Mouse (Mus musculus): ENCODE results near the gene Acy3. TPM values are rescaled to one million over a fixed set of nuclear protein-coding genes. Genes with fewer than 3 reads are reported as not detected.
A peak's percentile ranks its signal among the peaks of the same experiment; 100 is the strongest.
"Not testable (repeated sequence)": the region's sequence is repeated elsewhere in the genome, so short reads cannot be mapped to it uniquely, and the experiment has no call there.

The Acy3 gene
- polyA plus RNA-seq, 1 experiment = 14.9 TPM

GRCm38 (mm10) chr19:3967258-3967657 lies 19.1 kb upstream of the Acy3 start:
- no peaks in the 10 kb centered on the region for H3K27me3 ChIP-seq (ENCODE audit: control insufficient read depth, insufficient read depth, low read length)
- TF ChIP-seq CTCF (IDR thresholded peaks at IDR 0.05; ENCODE audit: borderline replicate concordance, control insufficient read depth, extremely low read depth, insufficient read depth, low read length, poor library complexity) = no peak
- TF ChIP-seq POLR2A (IDR thresholded peaks at IDR 0.05; ENCODE audit: control insufficient read depth, extremely low read depth, insufficient read depth, low read length, poor library complexity) = no peak
- H3K27ac ChIP-seq (ENCODE audit: control insufficient read depth, insufficient read depth, low read length) = no peak overlapping the region
- H3K4me3 ChIP-seq (ENCODE audit: control insufficient read depth, insufficient read depth, low read length) = no peak overlapping the region
- no peaks in the 10 kb centered on the region for H3K36me3 ChIP-seq (ENCODE audit: control insufficient read depth, insufficient read depth, low read length)
- 77% methylated on average over 3 of the region's 3 CpGs for WGBS
- no peaks in the 10 kb centered on the region for H3K4me1 ChIP-seq (replicated peaks; ENCODE audit: control insufficient read depth, insufficient read depth, low read length)
- DNase-seq = no peak

DNA sequence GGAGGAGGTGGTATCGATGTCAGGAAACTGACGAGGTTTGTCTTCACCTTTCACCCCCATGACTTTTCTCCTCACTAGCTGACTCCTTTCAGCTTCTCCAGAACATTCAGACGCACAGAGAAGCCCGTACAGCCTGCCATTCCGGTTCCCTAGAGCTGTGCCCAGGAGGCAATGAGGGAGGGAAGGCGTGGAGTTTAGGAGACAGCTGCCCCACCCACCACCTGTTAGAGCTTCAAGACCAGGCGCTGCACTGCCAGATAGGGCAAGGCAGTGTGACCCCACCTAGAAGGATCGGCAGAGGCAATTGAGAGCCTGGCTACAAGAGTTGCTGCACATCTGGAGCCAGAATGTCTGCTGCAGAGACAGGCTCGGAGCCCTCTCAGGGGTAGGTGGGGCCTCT lies 14.1 kb upstream of the Acy3 start, which contains the start of gene Aldh3b2:
TSS of gene Aldh3b2 (plus strand) at position 100 of the 400 bp plus-strand sequence.
- Histone ChIP-seq H3K27me3 (ENCODE audit: control insufficient read depth, insufficient read depth, low read length) (no peaks in the 10 kb centered on the region), H3K4me1 (replicated peaks; ENCODE audit: control insufficient read depth, insufficient read depth, low read length) (no peaks in the 10 kb centered on the region), H3K27ac (ENCODE audit: control insufficient read depth, insufficient read depth, low read length) (no peak within 1 kb of the TSS), H3K36me3 (ENCODE audit: control insufficient read depth, insufficient read depth, low read length) (no peaks in the 10 kb centered on the region), H3K4me3 (ENCODE audit: control insufficient read depth, insufficient read depth, low read length) (no peak within 1 kb of the TSS)
- TF ChIP-seq CTCF (IDR thresholded peaks at IDR 0.05; ENCODE audit: borderline replicate concordance, control insufficient read depth, extremely low read depth, insufficient read depth, low read length, poor library complexity) (no peak), POLR2A (IDR thresholded peaks at IDR 0.05; ENCODE audit: control insufficient read depth, extremely low read depth, insufficient read depth, low read length, poor library complexity) (no peak)
- DNase-seq = no peak
- 79% methylated on average over 9 of the region's 9 CpGs for WGBS

DNA sequence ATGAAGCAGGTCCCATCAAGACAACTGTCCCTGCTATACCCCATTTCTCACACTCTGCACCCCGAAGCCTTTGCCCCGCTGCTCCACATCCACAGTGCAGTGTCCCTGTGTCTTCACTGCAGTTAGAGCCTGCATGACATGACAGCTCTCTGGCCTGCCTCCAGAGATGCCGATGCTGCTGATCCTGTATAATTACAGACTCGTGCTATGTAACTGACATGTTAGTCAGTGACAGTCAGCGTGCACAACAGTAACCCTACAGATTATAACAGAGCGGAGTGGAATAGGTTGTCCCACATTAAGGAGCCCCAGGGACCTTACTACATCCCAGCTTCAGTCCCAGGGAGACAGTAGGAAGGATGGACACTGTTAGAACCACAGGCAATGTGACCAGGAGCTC lies 11.8 kb upstream of the Acy3 start:
- H3K27me3 ChIP-seq (ENCODE audit: control insufficient read depth, insufficient read depth, low read length); DNase-seq; H3K36me3 ChIP-seq (ENCODE audit: control insufficient read depth, insufficient read depth, low read length); H3K4me1 ChIP-seq (replicated peaks; ENCODE audit: control insufficient read depth, insufficient read depth, low read length); H3K27ac ChIP-seq (ENCODE audit: control insufficient read depth, insufficient read depth, low read length); H3K4me3 ChIP-seq (ENCODE audit: control insufficient read depth, insufficient read depth, low read length): not testable (repeated sequence)
- WGBS = 97% methylated on average over 6 of the region's 6 CpGs

DNA sequence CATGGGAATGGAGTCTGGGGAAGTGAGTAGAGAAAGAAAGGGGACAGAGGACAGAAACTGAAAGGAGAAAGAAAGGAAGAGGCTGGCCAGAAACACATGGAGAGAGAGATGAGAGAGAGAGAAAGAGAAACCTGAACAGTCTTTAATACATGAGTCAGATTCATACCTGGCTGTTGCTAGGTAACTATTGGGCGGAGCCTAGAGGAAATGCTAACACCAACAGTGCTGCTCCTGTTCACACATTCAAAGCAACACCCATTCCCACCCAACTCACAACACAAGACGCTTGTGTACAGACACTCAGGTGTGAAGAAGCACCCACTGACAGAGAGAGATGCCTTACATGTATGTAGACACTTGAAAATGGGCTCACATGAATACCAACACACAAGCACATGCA lies 10.5 kb upstream of the Acy3 start:
- H3K27ac ChIP-seq (ENCODE audit: control insufficient read depth, insufficient read depth, low read length) = no peak overlapping the region
- H3K4me1 ChIP-seq (replicated peaks; ENCODE audit: control insufficient read depth, insufficient read depth, low read length) = no peaks in the 10 kb centered on the region
- no peak overlapping the region for H3K4me3 ChIP-seq (ENCODE audit: control insufficient read depth, insufficient read depth, low read length)
- no peak for DNase-seq
- no peaks in the 10 kb centered on the region for H3K36me3 ChIP-seq (ENCODE audit: control insufficient read depth, insufficient read depth, low read length)
- TF ChIP-seq CTCF (IDR thresholded peaks at IDR 0.05; ENCODE audit: borderline replicate concordance, control insufficient read depth, extremely low read depth, insufficient read depth, low read length, poor library complexity) (no peak), POLR2A (IDR thresholded peaks at IDR 0.05; ENCODE audit: control insufficient read depth, extremely low read depth, insufficient read depth, low read length, poor library complexity) (no peak)
- WGBS = 93% methylated on average over 2 of the region's 2 CpGs
- H3K27me3 ChIP-seq (ENCODE audit: control insufficient read depth, insufficient read depth, low read length) = no peaks in the 10 kb centered on the region

DNA sequence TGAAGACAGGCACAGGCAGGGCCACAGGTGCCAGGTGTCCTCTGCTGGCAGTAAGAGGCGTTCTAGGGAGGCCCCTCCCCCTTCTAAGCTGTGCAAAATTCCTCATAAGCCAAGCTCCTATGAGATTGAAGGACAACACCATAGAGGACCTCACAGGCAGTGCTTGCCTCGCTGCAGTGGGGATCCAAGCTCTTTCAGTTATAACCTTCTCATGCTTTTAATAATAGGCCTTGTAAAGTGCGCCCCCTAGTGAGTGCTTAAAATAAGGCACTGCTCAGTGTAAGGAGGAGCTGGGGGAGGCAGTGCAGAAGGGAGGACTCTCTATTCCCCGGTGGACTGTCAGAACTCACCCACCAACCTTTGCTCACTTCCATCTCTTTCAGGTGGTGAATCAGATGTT lies 6.1 kb upstream of the Acy3 start:
- WGBS = 13% methylated on average over 4 of the region's 4 CpGs
- no peaks in the 10 kb centered on the region for H3K27me3 ChIP-seq (ENCODE audit: control insufficient read depth, insufficient read depth, low read length)

GRCm38 (mm10) chr19:3980917-3981316 lies 5.5 kb upstream of the Acy3 start:
- no peaks in the 10 kb centered on the region for H3K36me3 ChIP-seq (ENCODE audit: control insufficient read depth, insufficient read depth, low read length)
- no peak overlapping the region for H3K27ac ChIP-seq (ENCODE audit: control insufficient read depth, insufficient read depth, low read length)
- WGBS = 87% methylated on average over 9 of the region's 9 CpGs
- peaks cover 11% of the 10 kb centered on the region for H3K4me1 ChIP-seq (replicated peaks; ENCODE audit: control insufficient read depth, insufficient read depth, low read length)
- DNase-seq = no peak
- no peaks in the 10 kb centered on the region for H3K27me3 ChIP-seq (ENCODE audit: control insufficient read depth, insufficient read depth, low read length)
- TF ChIP-seq CTCF (IDR thresholded peaks at IDR 0.05; ENCODE audit: borderline replicate concordance, control insufficient read depth, extremely low read depth, insufficient read depth, low read length, poor library complexity) (no peak), POLR2A (IDR thresholded peaks at IDR 0.05; ENCODE audit: control insufficient read depth, extremely low read depth, insufficient read depth, low read length, poor library complexity) (no peak)
- H3K4me3 ChIP-seq (ENCODE audit: control insufficient read depth, insufficient read depth, low read length) = no peak overlapping the region

More for the DNA sequence above, 6.1 kb upstream of the Acy3 start:
- Histone ChIP-seq H3K4me1 (replicated peaks; ENCODE audit: control insufficient read depth, insufficient read depth, low read length) (peaks cover 8% of the 10 kb centered on the region), H3K27ac (ENCODE audit: control insufficient read depth, insufficient read depth, low read length) (no peak overlapping the region), H3K36me3 (ENCODE audit: control insufficient read depth, insufficient read depth, low read length) (no peaks in the 10 kb centered on the region), H3K4me3 (ENCODE audit: control insufficient read depth, insufficient read depth, low read length) (no peak overlapping the region)
- TF ChIP-seq CTCF (IDR thresholded peaks at IDR 0.05; ENCODE audit: borderline replicate concordance, control insufficient read depth, extremely low read depth, insufficient read depth, low read length, poor library complexity) (no peak), POLR2A (IDR thresholded peaks at IDR 0.05; ENCODE audit: control insufficient read depth, extremely low read depth, insufficient read depth, low read length, poor library complexity) (no peak)
- DNase-seq = peak; percentile 84

GRCm38 (mm10) chr19:3983527-3984200 lies 2.7 kb upstream of the Acy3 start:
- 92% methylated on average over 9 of the region's 9 CpGs for WGBS
- peaks cover 16% of the 10 kb centered on the region for H3K4me1 ChIP-seq (replicated peaks; ENCODE audit: control insufficient read depth, insufficient read depth, low read length)
- H3K27me3 ChIP-seq (ENCODE audit: control insufficient read depth, insufficient read depth, low read length) = no peaks in the 10 kb centered on the region
- H3K27ac ChIP-seq (ENCODE audit: control insufficient read depth, insufficient read depth, low read length) = no peak overlapping the region
- H3K36me3 ChIP-seq (ENCODE audit: control insufficient read depth, insufficient read depth, low read length) = no peaks in the 10 kb centered on the region
- no peak overlapping the region for H3K4me3 ChIP-seq (ENCODE audit: control insufficient read depth, insufficient read depth, low read length)
- TF ChIP-seq POLR2A (IDR thresholded peaks at IDR 0.05; ENCODE audit: control insufficient read depth, extremely low read depth, insufficient read depth, low read length, poor library complexity) (no peak), CTCF (IDR thresholded peaks at IDR 0.05; ENCODE audit: borderline replicate concordance, control insufficient read depth, extremely low read depth, insufficient read depth, low read length, poor library complexity) (no peak)
- no peak for DNase-seq

All from thymus, adult 2 months (tissue).